Mouse (Mus musculus) heart, adult 2 months (tissue): ENCODE measurements around the gene Nipbl.

ENCODE experiments used
- CTCF ChIP-seq: fragments of 200-600 bp; IDR thresholded peaks from 2 replicates; pipeline ENCODE4 v1.8.1; 2022; ENCODE audit warnings: antibody characterized with exemption, mild to moderate bottlenecking, moderate library complexity
- EP300 ChIP-seq: fragments of 200-500 bp; IDR thresholded peaks from 2 replicates; pipeline ENCODE4 v1.6.1; 2011; ENCODE audit warnings: low read depth, low read length, control low read depth; ENCODE audit not compliant: insufficient read depth

- TF ChIP-seq CTCF (no peak), EP300 (no peak)
Measured at GRCm38 (mm10) chr15:8291251-8291650, 153.0 kb downstream of the Nipbl start.
